Mouse (Mus musculus): ENCODE results near the gene Lbr. TPM values are rescaled to one million over a fixed set of nuclear protein-coding genes. Genes with fewer than 3 reads are reported as not detected.

The Lbr gene
- 10 to 100 TPM; 13.0 to 15.6 TPM for total RNA-seq (2021)
- long read RNA-seq, experiment 1, transcript Lbr-201 (14 exons, 3,510 nt) = major isoform, 12 of 17 reads
- long read RNA-seq, experiment 1, partial matches to known transcripts = 2 of 17 reads
- long read RNA-seq, experiment 1, other reads (novel, unspliced or antisense) = 3 of 17 reads
- long read RNA-seq, experiment 2, transcript Lbr-201 (14 exons, 3,510 nt) = major isoform, 7 of 11 reads
- long read RNA-seq, experiment 2, partial matches to known transcripts = 2 of 11 reads
- long read RNA-seq, experiment 2, other reads (novel, unspliced or antisense) = 2 of 11 reads

- DNase-seq (ENCODE audit: low spot score in 2 of 2) = peak in 1 of 2 experiments; percentile 6
These were observed at the start of gene Lbr for GRCm38 (mm10) chr1:181842781-181843180. Lbr (minus strand) TSS chr1:181843046.

GRCm38 (mm10) chr1:181889670-181890069 lies 46.8 kb upstream of the Lbr start:
- no peak for DNase-seq (ENCODE audit: low spot score in 2 of 2)

- DNase-seq (ENCODE audit: low spot score in 2 of 2) = peak; percentile 90 to 94
These were observed 46.0 kb upstream of the Lbr start for GRCm38 (mm10) chr1:181888801-181889200.

GRCm38 (mm10) chr1:181881532-181881931 lies 38.7 kb upstream of the Lbr start:
- DNase-seq (ENCODE audit: low spot score in 2 of 2) = peak; percentile 15 to 21

- no peak for DNase-seq (ENCODE audit: low spot score in 2 of 2)
These were observed 38.0 kb upstream of the Lbr start for GRCm38 (mm10) chr1:181880752-181881325.

- no peak for DNase-seq (ENCODE audit: low spot score in 2 of 2)
These were observed 35.6 kb upstream of the Lbr start for GRCm38 (mm10) chr1:181878436-181878835.

- no peak for DNase-seq (ENCODE audit: low spot score in 2 of 2)
These were observed 34.2 kb upstream of the Lbr start for GRCm38 (mm10) chr1:181877088-181877487.

- no peak for DNase-seq (ENCODE audit: low spot score in 2 of 2)
These were observed 33.8 kb upstream of the Lbr start for GRCm38 (mm10) chr1:181876656-181877055.

- DNase-seq (ENCODE audit: low spot score in 2 of 2) = no peak
These were observed 30.5 kb upstream of the Lbr start for GRCm38 (mm10) chr1:181873086-181873920.

GRCm38 (mm10) chr1:181872639-181873038 lies 29.8 kb upstream of the Lbr start:
- no peak for DNase-seq (ENCODE audit: low spot score in 2 of 2)

GRCm38 (mm10) chr1:181866429-181867280 lies 23.8 kb upstream of the Lbr start:
- DNase-seq (ENCODE audit: low spot score in 2 of 2) = no peak

GRCm38 (mm10) chr1:181865863-181866216 lies 23.0 kb upstream of the Lbr start:
- DNase-seq (ENCODE audit: low spot score in 2 of 2) = no peak

- DNase-seq (ENCODE audit: low spot score in 2 of 2) = no peak
These were observed 22.4 kb upstream of the Lbr start for GRCm38 (mm10) chr1:181864971-181865862.

GRCm38 (mm10) chr1:181863431-181863830 lies 20.6 kb upstream of the Lbr start:
- no peak for DNase-seq (ENCODE audit: low spot score in 2 of 2)

GRCm38 (mm10) chr1:181862676-181863374 lies 20.0 kb upstream of the Lbr start:
- no peak for DNase-seq (ENCODE audit: low spot score in 2 of 2)

GRCm38 (mm10) chr1:181861181-181861902 lies 18.5 kb upstream of the Lbr start:
- no peak for DNase-seq (ENCODE audit: low spot score in 2 of 2)

GRCm38 (mm10) chr1:181860659-181861058 lies 17.8 kb upstream of the Lbr start:
- no peak for DNase-seq (ENCODE audit: low spot score in 2 of 2)

- DNase-seq (ENCODE audit: low spot score in 2 of 2) = no peak
These were observed 13.5 kb upstream of the Lbr start for GRCm38 (mm10) chr1:181856329-181856728.

- no peak for DNase-seq (ENCODE audit: low spot score in 2 of 2)
These were observed 12.0 kb upstream of the Lbr start for GRCm38 (mm10) chr1:181854829-181855228.
